Mouse (Mus musculus) liver, embryonic 14.5 days (tissue): ENCODE data around the gene Asb14.

Source experiments
- CTCF ChIP-seq: IDR thresholded peaks from 2 replicates; pipeline ENCODE4 v1.5.1; 2016; ENCODE audit warnings: antibody characterized with exemption, low read depth, control low read depth
- EP300 ChIP-seq: IDR thresholded peaks from 2 replicates; pipeline ENCODE4 v1.6.1; 2016; ENCODE audit warnings: antibody characterized with exemption, low read depth

- TF ChIP-seq CTCF (no peak), EP300 (no peak)
These were observed 7.1 kb upstream of the Asb14 start for GRCm38 (mm10) chr14:26887244-26887643.
